Mouse (Mus musculus) embryonic fibroblast, embryonic 13.5 days (primary cell): ENCODE results near the gene Fbxl18. TPM values are rescaled to one million over a fixed set of nuclear protein-coding genes. Genes with fewer than 3 reads are reported as not detected.
A peak's percentile ranks its signal among the peaks of the same experiment; 100 is the strongest.

Experiments
- H3K27ac ChIP-seq: 2 replicates; pipeline ENCODE4 v1.5.1; 2012; ENCODE audit warnings: low read length, control low read depth, inconsistent platforms; ENCODE audit not compliant: insufficient read depth
- H3K4me1 ChIP-seq: 2 replicates; pipeline ENCODE4 v1.6.1; 2011; ENCODE audit warnings: low read length; ENCODE audit not compliant: control insufficient read depth, insufficient read depth
- H3K4me3 ChIP-seq: 2 replicates; pipeline ENCODE4 v1.5.1; 2011; ENCODE audit warnings: mild to moderate bottlenecking, control low read depth, low read length; ENCODE audit not compliant: insufficient read depth
- CTCF ChIP-seq: IDR thresholded peaks from 2 replicates; pipeline ENCODE4 v1.5.1; 2011; ENCODE audit warnings: mild to moderate bottlenecking, control low read depth, low read length, moderate library complexity, borderline replicate concordance; ENCODE audit not compliant: insufficient read depth
- POLR2A ChIP-seq: IDR thresholded peaks from 2 replicates; pipeline ENCODE4 v1.6.1; 2011; ENCODE audit warnings: low read depth, mild to moderate bottlenecking, control low read depth, low read length, moderate library complexity
- polyA plus RNA-seq: library from polyadenylated mRNA; stranded (reverse); fragments of >200 nt; gene quantifications from 2 replicates; pipeline ENCODE4 v1.2.4, GENCODE M21; 2011; ENCODE audit warnings: low read depth; ENCODE audit not compliant: missing spikeins, insufficient read length

The Fbxl18 gene
- polyA plus RNA-seq: 8.7 and 8.8 TPM in 2 replicates

DNA sequence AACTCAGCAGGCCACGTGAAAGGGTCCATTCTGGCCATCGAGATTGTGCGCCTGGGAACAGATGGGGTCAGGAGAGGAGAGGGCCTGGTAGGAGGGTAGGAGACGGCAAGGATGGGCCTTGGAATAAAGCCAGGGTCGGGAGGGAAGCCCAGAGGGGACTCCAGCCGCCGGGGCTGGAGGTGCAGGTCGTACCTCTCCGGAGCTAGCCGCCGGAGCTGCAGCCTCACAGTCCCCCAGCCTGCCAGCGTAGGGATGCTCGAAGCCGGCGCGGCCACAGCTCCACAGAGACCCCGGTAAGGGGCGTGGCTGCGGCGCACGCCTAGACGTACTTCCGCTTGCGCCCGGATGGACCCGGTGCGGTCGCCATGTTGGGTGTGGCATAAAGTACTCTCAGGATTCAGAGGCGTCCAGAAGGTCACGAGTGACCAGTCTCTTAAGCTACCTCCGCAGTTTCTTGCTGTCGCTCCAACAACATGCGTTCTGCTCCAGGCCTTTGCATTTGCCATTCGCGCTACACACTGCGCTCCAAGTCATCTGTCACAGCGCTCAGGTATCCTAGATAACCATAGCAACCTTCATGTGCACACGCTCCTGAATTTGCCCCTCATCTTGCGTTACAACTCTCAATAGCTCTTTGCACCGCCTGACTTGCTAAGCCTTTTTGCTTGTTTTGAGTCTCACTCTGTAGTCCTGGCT is at the start of gene Fbxl18:
Fbxl18 (minus strand) TSS at position 504 of the 696 bp plus-strand sequence.
- H3K4me3 ChIP-seq: peak within 1 kb of the TSS; percentile 75
- 0 out of 2 replicates have a peak, but pooled peaks cover 3% of the 10 kb centered on the region for H3K4me1 ChIP-seq
- H3K27ac ChIP-seq: peak within 1 kb of the TSS; percentile 41
- TF ChIP-seq POLR2A: peak; percentile 77
- TF ChIP-seq CTCF: no peak

DNA sequence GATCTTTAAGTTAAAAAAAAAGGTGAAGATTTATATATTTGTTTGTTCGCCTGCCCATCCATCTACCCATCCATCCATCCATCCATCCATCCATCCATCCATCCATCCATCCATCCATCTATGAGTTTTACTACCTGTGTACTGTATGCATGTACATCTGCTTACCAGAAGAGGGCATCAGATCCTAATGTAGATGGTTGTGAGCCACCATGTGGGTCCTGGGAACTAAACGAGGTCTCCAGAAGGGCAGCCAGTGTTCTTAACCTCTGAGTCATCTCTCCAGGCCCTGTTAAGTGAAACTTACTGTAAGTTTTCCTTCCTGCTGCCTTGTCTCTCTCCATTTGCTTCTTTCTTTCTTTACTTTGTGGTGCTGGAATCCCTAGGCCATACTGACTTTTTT is 45.2 kb upstream of the Fbxl18 start:
- H3K27ac ChIP-seq: no peak overlapping the region
- no peak overlapping the region for H3K4me3 ChIP-seq
- no peaks in the 10 kb centered on the region for H3K4me1 ChIP-seq
- TF ChIP-seq POLR2A: no peak
- no peak for TF ChIP-seq CTCF

DNA sequence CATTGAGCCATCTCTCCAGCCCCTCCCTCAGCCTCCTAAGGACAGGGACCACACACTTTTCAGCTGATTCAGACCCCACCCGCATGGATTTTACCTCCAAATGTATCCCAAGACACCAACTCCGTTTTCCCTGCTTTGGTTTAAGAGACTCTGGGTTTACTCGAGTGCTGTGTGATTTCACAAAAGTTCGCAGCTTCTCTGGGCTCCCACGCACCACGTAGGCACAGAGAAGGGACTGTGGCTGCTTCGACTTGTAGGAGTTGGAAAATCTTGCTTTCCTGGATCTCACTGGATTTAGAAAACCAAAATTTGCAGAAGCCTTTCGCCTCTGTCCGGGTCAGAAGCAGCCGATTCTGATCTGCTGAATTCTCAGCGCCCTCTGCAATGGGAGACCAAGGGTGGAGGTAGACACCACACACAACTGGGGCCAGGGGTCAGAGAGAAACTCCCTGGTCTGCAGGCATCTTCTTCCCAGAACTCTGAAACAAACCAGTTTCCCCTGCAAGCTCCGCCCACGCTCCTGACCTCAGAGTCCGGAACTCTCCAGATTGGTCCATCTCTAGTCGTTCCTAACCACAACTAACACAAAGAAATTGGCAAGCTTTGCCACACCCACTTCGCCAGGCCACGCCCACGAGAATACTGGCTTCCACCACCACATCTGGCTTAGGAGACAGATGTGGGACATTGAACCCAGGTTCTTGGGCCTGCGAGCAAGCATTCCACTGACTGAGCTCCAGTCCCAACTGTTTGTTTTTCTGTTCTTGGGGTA is 42.9 kb upstream of the Fbxl18 start:
- H3K4me3 ChIP-seq: no peak overlapping the region
- no peaks in the 10 kb centered on the region for H3K4me1 ChIP-seq
- TF ChIP-seq CTCF (no peak), POLR2A (0 out of 2 replicates have a peak, but pooled peaks have one; percentile 17)
- H3K27ac ChIP-seq: no peak overlapping the region

DNA sequence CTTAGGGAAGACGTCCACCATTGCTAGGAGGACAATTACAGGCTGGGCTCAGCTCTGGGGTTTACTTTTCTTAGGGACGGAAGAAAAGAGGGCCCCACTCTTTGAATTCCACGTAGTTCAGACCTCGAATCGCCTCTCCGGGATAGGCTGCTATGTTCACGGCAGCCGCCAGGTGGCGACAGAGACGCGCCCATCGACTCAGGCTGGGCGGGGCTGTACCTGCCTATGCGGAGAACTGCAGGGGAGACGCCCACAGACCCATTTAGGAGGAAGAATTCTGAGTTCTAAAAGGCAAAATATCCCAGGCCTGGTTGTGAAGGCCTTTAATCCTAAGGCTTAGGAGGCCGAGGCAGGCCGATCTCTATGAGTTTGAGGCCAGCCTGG is 41.1 kb upstream of the Fbxl18 start:
- Histone ChIP-seq H3K4me3 (no peak overlapping the region), H3K4me1 (no peaks in the 10 kb centered on the region), H3K27ac (no peak overlapping the region)
- TF ChIP-seq POLR2A (no peak), CTCF (peak; percentile 89)

DNA sequence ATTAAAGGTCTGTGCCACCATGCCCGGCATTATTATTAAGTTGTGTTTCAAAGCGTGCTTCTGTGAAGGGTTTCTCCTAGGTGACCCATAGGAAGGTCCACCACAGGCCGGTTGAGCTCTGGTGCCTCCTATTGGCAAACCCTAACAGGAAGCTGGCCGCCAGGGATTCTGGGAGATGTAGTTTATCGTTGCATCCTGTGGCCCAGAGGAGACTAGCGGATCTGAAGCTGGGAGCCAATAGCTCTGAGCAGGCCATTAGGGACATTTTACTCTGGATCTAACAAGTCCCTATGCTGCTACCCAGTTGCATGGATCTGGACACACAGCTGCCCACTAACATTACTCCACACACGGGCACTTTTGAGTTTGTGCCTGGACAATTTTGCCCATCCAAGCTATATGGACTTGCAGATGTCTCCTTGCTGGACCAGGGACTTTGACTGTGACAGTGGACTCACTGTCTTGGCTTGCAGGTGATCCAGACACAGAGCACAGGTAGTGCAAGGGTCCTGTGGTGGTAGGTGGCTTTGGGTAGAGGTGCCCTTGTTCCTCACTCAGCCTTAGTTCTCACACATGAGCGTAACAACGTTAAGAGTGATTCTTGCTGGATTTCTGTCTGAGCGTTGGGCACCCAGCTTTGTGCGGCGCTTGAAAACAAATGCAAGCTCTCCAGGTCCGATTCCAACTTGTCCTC is 40.6 kb upstream of the Fbxl18 start:
- H3K4me3 ChIP-seq: no peak overlapping the region
- no peak overlapping the region for H3K27ac ChIP-seq
- peak; percentile 38; the same call in 1 of the 2 replicates for TF ChIP-seq POLR2A
- TF ChIP-seq CTCF: no peak
- H3K4me1 ChIP-seq: no peaks in the 10 kb centered on the region

DNA sequence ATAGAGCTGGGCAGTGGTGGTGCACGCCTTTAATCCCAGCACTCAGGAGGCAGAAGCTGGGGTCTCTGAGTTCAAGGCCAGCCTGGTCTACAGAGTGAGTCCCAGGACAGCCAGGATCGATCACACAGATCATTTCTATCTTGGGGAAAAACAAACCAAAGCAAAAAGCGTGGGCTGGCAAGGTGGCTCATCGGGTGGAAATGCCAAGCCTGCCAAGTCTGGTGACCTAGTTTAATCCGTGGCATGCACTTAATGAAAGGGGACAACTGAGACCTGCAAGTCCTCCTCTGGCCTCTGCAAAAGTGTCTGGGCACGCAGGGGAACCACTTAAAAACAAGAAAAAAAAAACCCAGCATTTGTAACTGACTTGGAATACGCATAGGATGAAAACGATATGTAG is 37.5 kb upstream of the Fbxl18 start:
- Histone ChIP-seq H3K27ac (no peak overlapping the region), H3K4me3 (no peak overlapping the region), H3K4me1 (no peaks in the 10 kb centered on the region)
- TF ChIP-seq CTCF (no peak), POLR2A (no peak; the same call in 1 of the 2 replicates)

DNA sequence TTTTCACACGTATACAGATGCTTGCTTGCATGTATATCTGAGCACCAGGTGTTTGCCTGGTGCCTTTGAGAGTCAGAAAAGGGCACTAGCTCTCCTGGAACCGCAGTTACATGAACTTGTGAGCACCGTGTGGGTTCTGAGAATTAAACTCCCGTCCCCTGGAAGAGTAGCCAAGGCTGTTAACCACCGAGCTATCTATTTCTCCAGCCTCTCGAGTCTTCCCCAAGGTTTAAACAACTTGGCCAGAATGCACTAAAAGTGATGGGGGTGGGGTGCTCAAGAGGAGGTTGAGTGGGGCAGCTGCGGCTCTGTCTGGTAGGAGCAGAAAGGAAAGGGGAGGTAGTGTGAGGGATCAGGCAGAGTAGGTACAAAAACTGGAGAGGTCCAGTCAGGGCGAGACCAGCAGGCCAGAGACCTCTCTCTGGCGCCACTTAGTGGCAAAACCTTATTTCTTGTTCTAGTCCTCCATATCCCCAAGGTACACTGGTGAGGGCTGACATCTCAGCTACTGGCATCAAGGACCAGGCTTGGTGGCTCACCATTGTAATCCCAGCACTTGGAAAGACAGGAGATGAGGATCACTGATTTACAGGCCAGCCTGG is 37.0 kb upstream of the Fbxl18 start:
- peak overlapping the region; percentile 25 for H3K27ac ChIP-seq
- H3K4me1 ChIP-seq: peaks cover 2% of the 10 kb centered on the region; the same call in 1 of the 2 replicates
- H3K4me3 ChIP-seq: no peak overlapping the region
- TF ChIP-seq POLR2A: no peak; the same call in 1 of the 2 replicates
- peak; percentile 59; the same call in 1 of the 2 replicates for TF ChIP-seq CTCF

DNA sequence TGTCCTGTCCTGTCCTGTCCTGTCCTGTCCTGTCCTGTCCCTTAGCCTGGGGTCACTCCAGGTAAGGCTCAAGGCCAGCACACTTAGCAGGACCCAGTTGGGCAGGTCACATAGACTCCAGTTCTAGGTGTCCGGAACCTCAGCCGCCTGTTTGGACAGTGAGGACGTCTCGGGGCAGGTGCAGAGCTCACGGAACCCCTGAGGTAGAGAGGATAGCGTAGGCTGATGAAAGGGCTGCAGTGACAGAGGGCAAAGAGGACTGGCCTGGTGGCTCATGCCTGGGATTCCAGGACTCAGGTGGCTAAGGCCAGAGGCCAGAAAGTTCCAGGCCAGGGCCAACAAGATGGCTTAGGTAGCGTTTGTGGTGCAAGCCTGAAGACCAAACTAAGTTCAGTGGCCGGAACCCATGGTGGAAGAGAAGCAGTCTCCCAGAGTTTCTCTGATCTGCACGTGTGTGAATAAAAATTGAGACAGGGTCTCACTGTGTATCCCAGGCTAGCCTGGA is 36.1 kb upstream of the Fbxl18 start:
- H3K4me3 ChIP-seq: no peak overlapping the region
- H3K4me1 ChIP-seq: peaks cover 6% of the 10 kb centered on the region; the same call in 1 of the 2 replicates
- peak overlapping the region; percentile 25; the same call in 1 of the 2 replicates for H3K27ac ChIP-seq
- no peak for TF ChIP-seq CTCF
- TF ChIP-seq POLR2A: 0 out of 2 replicates have a peak, but pooled peaks have one; percentile 23

DNA sequence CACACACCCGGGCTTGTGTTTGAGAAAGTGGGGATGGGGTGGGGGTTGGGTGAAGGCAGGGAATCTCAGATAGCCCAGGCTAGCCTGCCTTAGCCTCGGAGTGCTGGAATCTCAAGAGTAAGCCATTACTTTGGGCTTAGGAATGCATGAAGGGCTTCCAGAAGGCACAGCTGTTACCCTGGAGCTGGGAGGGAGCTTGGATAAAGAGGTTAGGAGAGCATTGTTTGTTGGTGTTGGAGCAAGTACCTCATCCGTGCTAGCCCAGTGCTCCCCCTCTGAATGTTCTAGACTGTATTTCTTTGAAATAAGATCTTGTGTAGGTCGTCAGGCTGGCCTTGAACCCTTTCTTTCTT is 34.2 kb upstream of the Fbxl18 start:
- H3K4me1 ChIP-seq: peaks cover 12% of the 10 kb centered on the region
- peak overlapping the region; percentile 91 for H3K27ac ChIP-seq
- peak overlapping the region; percentile 37 for H3K4me3 ChIP-seq
- TF ChIP-seq POLR2A (peak; percentile 13; the same call in 1 of the 2 replicates), CTCF (no peak)
